Mouse (Mus musculus) embryo, embryonic 11.5 days (tissue): ENCODE measurements around the gene Trim27.

ENCODE experiments used
- DNase-seq: peaks from one replicate; pipeline ENCODE4 v3.0.0-alpha.2; 2012; ENCODE audit warnings: low read depth, low spot score

The Trim27 gene

DNA sequence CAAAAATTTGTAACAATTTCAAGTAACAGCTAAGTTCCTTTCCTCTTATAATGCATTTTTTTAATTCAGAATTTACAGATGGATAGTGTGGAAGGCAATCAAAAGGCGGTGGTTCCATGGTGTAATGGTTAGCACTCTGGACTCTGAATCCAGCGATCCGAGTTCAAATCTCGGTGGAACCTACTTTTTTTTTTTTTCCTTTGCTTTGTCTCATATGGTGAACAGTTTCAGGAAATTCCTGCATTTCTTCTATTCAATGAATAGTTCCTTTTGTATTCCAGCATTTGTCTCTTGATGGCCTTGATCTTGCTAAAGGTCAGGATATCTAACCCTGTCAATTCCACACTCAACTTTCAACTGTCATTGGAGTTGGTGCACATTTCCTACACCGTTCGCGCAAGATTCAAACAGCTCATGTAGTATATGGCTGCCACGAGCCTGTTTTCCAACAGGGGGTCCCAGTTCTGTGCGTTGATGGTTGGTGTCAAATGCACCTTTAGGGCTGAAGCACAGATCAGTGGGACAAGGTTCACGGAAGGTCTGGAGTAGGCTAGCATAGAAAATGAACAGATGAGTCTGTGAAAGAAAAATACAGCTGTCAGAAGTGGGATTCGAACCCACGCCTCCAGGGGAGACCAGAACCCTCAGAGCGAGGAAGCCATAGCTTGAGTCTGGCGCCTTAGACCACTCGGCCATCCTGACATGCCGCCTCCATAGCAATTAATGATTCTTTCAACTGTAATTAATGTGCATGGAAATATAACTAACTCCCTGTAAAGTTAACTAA lies 6.8 kb upstream of the Trim27 start:
- DNase-seq = no peak

GRCm38 (mm10) chr13:21173072-21173471 lies 6.2 kb upstream of the Trim27 start:
- peak; percentile 68 for DNase-seq

DNA sequence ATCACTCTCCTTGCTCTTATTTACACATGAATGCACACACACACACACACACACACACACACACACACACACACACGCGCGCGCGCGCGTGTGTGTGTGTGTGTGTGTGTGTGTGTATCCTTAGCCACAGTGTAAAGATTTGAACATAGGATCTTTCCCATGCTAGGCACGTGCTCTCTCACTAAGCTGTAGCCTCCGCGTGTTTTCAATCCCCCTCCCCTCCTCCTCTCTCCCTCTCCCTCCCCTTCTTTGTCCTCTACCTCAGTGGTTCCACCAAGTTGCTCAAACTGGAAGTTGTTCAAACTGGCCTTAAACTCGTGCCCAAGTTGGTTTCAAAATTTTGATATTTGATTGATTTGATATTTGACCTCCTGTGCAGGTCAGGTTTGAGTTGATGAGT lies 2.5 kb upstream of the Trim27 start:
- DNase-seq = no peak

- no peak for DNase-seq
Observed at GRCm38 (mm10) chr13:21177657-21178056, 1.6 kb upstream of the Trim27 start.

- DNase-seq = no peak
Observed at GRCm38 (mm10) chr13:21178364-21178763, 881 bp upstream of the Trim27 start.

DNA sequence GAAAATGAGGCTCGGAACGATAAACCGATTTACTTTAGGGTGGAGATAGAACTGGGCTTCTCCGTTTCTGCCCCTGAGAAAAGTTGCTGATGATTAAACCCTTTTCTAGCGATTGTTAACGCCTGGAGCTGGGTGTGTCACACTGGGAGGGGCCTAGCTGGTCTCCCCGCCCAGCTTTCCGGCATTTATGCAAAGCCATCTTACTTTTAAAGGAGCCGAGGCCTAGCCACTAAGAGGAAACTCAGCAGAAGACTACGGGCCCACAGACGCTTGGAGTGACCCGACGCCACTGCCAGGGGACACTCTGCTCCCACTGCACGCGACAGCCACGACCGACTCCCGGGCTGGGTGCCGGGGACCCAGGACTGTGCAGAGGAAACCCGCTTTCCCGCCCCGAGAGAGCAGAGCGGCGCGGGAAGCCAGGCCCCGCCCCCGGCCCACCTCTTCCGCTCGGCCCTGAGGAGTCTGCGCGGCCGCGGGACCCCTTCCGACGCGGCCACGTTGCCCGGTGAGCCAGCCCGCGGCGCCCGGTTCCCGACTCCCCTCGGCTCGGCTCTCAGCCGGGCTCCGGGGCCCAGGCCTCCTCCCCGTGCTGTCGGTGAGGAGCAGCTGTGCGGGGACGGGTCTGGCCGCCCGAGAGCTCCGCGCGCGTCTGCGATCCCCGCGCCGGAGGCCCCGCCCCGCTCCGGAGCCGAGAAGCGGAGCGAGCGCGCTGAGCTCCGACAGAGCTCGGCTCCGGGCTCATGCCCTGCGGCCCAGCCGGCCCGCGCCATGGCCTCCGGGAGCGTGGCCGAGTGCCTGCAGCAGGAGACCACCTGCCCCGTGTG lies 692 bp downstream of the Trim27 start:
- DNase-seq = peak; percentile 85

- no peak for DNase-seq
Observed at GRCm38 (mm10) chr13:21180551-21181530, 1.6 kb downstream of the Trim27 start.

DNA sequence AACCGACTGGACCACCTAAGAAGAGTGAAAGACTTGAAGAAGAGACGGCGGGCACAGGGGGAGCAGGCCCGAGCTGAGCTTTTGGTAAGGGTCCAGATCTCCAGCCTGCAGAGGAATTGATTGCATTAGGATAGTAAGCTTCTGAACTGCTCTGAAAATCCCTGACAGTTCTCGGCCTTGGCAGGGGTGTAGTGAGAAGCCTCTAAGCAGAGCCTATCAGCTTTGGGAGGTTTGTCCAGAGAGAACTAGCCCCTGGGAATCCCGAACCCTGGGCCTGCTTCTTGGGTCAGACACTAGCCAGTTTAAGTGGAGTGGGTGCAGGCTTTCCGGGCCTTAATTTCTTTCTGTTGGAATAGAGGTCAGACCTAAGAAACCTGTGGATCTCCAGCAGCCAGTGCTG lies 2.8 kb downstream of the Trim27 start:
- DNase-seq = no peak

DNA sequence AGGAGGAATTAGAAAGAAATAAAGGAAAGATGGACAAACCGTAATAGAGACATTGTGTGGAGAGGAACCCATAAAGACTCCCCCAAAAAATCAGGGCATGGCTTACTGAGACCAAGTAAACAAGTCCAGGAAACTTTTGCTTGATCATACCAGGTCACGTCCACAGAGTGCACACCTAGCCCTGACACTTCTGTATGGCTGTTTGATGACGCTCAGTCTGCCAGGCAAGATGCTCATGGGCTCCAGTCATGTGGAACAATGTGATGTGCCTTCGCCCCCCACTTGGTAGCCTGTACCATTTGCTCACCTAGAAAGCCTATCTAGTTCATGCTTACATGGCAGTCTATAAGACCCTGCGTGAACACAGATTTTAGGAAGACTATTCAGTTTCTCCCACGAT lies 3.8 kb downstream of the Trim27 start:
- DNase-seq = no peak

GRCm38 (mm10) chr13:21183661-21184060 lies 4.4 kb downstream of the Trim27 start:
- DNase-seq = no peak

- no peak for DNase-seq
Observed at GRCm38 (mm10) chr13:21185521-21185920, 6.3 kb downstream of the Trim27 start.

- no peak for DNase-seq
Observed at GRCm38 (mm10) chr13:21195406-21196228, 16.4 kb downstream of the Trim27 start.

DNA sequence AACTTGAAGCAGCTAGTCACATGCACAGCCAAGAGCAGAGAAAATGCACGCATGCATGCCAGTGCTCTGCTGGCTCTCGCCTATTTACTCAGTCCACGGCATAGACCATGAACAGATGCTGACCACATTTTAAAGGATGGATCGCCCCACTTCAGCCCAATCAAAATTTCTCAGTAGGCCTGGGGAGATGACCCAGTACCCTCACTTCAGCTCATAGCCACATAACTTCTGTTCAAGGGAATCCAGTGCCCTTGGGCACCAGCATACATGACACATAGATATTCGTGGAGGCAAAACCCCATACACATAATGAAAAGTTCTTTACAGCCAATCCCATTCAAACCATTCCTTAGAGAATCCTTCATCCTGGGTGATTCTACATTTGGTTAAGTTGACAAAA lies 18.5 kb downstream of the Trim27 start:
- DNase-seq = no peak

GRCm38 (mm10) chr13:21198313-21198712 lies 19.1 kb downstream of the Trim27 start:
- no peak for DNase-seq

- DNase-seq = no peak
Observed at GRCm38 (mm10) chr13:21199046-21200028, 20.1 kb downstream of the Trim27 start.

DNA sequence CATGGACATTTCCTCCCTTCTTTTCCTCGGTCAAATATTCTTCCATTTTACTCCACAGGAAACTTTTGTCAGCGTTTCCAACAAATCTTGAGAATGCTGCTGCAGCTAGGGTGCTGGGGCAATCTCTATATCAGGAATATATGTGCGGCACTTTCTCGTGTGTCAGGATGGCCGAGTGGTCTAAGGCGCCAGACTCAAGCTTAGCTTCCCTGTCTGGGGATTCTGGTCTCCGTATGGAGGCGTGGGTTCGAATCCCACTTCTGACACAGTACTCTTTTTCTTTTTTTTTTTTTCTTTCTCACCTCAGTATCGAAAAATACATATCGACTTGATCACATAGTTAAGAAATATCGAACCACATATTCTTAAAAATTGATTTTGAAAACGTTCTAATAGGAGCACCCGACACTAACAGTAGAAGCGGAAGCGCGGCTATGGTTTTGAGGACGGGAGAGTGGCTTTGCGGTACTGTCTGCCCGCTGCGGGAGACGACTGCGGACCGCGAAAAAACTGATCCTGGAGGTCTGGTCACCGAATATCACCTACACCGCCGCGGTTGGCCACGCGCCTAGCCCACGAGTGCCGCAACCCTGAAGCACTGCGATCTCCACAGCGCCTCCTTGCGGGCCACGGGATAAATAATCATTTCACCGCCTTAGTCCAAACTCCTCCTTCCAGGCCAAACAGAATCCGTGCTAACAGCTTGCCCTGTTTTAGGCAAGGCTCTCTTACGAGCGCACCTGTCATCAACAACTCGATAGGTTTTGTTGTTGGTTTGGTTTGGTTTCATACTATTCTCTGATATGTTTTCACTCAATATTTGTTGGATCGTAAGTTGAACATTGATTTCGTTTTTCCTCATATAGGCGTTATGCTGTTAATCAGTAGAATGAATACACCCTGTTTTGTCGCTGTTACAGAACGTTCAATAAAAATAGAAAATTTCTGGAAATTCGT lies 21.1 kb downstream of the Trim27 start:
- peak; percentile 96 for DNase-seq

DNA sequence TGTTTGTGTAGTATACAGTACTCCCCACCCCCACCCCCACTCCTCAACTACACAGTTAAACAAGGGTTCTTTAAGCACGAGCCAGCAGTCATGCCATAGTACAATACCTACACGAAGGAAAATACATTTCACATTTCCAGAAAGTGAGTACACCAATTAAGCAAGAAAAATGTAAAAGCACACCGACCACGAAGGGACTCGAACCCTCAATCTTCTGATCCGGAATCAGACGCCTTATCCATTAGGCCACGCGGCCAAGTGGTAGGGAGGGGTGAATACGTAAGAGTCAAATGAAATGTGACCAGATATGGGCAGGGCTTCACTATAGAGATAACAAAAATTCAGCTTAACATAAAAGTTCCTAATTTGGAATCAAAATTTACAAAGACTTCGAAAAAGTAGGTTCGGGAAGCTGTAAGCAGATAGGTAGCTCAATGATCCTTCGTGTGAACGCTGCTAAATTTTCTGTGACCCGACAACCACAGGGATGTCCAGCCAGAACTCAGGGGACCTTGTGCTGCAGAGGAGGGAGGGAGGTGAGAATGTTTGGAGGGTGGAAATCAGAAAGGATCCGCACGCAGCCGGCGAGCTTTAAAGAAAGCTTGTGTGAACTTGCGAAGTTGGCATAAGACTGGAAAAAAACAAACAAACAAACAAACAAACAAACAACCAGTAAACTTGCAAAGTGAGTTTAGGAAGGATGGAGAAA lies 36.2 kb downstream of the Trim27 start:
- peak; percentile 75 for DNase-seq

DNA sequence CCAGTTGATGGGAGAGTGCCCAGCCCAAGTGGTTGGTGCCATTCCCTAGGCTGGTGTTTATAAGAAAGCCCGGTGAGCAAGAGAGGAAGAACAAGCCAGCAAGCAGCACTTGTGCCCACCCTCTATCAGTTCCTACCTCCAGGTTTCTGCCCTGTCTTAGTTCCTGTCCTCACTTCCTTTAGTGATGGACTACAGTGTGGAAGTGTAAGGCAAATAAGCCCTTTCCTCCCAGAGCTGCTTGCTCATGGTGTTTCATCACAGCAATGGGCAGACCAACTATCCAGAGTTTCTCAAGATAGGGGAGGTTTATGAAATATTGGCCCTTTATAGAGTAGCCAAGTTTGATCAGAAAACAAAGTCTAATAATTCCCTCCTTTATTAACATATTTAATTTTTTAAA lies 37.5 kb downstream of the Trim27 start:
- no peak for DNase-seq
